Mouse (Mus musculus): Measurements from ENCODE around the gene Fgfr4. TPM values are rescaled to one million over a fixed set of nuclear protein-coding genes. Genes with fewer than 3 reads are reported as not detected.

Fgfr4 gene
- total and polyA plus RNA-seq, 2 experiments from 2014 or later: 0.84 to 1.5 TPM

DNA sequence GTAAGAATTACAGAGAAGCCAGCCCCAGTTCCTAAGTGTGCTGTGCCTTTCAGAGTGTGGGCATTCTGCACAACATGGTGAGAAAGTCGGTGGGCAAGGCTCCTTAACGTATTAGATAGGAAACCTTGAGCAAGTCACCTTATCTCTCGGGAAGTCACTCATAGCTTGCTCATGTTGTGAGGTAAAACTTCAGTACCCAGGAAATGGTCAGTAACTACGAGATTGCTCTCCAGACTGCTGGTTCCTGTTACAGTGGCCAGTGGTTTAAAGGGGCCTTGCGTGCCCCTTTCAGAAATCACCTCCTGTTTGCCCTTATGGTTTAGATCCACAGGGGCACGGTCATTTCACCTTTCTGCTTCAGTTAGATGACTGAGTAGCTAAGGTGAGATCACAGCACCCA, 38.1 kb upstream of the Fgfr4 start:
- Histone ChIP-seq H3K9ac (replicated peaks; ENCODE audit: low read length) (no peak overlapping the region), H3K9me3 (ENCODE audit: low read length) (no peaks in the 10 kb centered on the region), H3K4me2 (ENCODE audit: low read depth, low read length) (no peak overlapping the region), H3K27me3 (ENCODE audit: insufficient read depth, low read length) (no peaks in the 10 kb centered on the region), H3K27ac (no peak overlapping the region), H3K4me1 (ENCODE audit: insufficient read depth, low read length) (no peaks in the 10 kb centered on the region), H3K36me3 (ENCODE audit: insufficient read depth, low read length) (peaks cover 41% of the 10 kb centered on the region; the same call in 1 of the 2 replicates), H3K4me3 (ENCODE audit: low read length) (no peak overlapping the region)
- no peak for DNase-seq (ENCODE audit: low spot score)
- WGBS: 87% methylated on average over 6 of the region's 6 CpGs
- ATAC-seq: no peak
- TF ChIP-seq CTCF (IDR thresholded peaks at IDR 0.05; ENCODE audit: low read depth): no peak

GRCm38 (mm10) chr13:55124903-55125302, 27.5 kb upstream of the Fgfr4 start:
- Histone ChIP-seq H3K9me3 (ENCODE audit: low read length) (no peaks in the 10 kb centered on the region), H3K36me3 (ENCODE audit: insufficient read depth, low read length) (peaks cover 28% of the 10 kb centered on the region; the same call in 1 of the 2 replicates), H3K4me1 (ENCODE audit: insufficient read depth, low read length) (no peaks in the 10 kb centered on the region), H3K27ac (no peak overlapping the region), H3K27me3 (ENCODE audit: insufficient read depth, low read length) (no peaks in the 10 kb centered on the region), H3K4me3 (ENCODE audit: low read length) (no peak overlapping the region), H3K4me2 (ENCODE audit: low read depth, low read length) (no peak overlapping the region), H3K9ac (replicated peaks; ENCODE audit: low read length) (no peak overlapping the region)
- ATAC-seq: no peak
- 87% methylated on average over 6 of the region's 6 CpGs for WGBS
- no peak for DNase-seq (ENCODE audit: low spot score)
- TF ChIP-seq CTCF (IDR thresholded peaks at IDR 0.05; ENCODE audit: low read depth): no peak

- H3K9me3 ChIP-seq (ENCODE audit: low read length): no peaks in the 10 kb centered on the region
- H3K4me1 ChIP-seq (ENCODE audit: insufficient read depth, low read length): no peaks in the 10 kb centered on the region
- DNase-seq (ENCODE audit: low spot score) (no peak), ATAC-seq (no peak)
- H3K27ac ChIP-seq: no peak within 1 kb of the TSS
- no peak within 1 kb of the TSS for H3K4me3 ChIP-seq (ENCODE audit: low read length)
- peaks cover 24% of the 10 kb centered on the region for H3K36me3 ChIP-seq (ENCODE audit: insufficient read depth, low read length)
- WGBS: 94% methylated on average over 2 of the region's 2 CpGs
- H3K27me3 ChIP-seq (ENCODE audit: insufficient read depth, low read length): no peaks in the 10 kb centered on the region
- no peak within 1 kb of the TSS for H3K4me2 ChIP-seq (ENCODE audit: low read depth, low read length)
- no peak within 1 kb of the TSS for H3K9ac ChIP-seq (replicated peaks; ENCODE audit: low read length)
- no peak for TF ChIP-seq CTCF (IDR thresholded peaks at IDR 0.05; ENCODE audit: low read depth)
Observed at GRCm38 (mm10) chr13:55133448-55133847, 19.0 kb upstream of the Fgfr4 start, which contains the start of gene Gm17617. Gene Gm17617, minus strand, starts transcription at chr13:55133548.

DNA sequence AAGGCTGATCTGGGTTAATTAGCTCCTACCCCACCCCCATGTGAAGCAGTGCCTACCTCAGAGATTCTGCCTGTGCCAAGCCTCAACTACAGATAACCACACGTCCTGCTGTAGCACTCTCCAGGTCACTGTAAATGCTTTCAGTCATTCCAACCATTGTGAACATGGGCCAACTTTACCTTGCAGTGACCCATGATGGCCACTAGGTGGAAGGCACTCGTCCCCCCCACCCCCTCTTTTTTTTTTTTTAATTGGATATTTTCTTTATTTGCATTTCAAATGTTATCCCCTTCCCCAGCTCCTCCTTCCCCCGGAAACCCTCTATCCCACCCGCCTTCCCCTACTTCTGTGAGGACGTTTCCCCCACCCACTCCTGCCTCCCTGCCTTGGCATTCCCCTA, 17.1 kb upstream of the Fgfr4 start:
- 5% methylated on average over 5 of the region's 5 CpGs for WGBS
- DNase-seq (ENCODE audit: low spot score): peak; percentile 47
- Histone ChIP-seq H3K4me2 (ENCODE audit: low read depth, low read length) (no peak overlapping the region), H3K9me3 (ENCODE audit: low read length) (no peaks in the 10 kb centered on the region), H3K27me3 (ENCODE audit: insufficient read depth, low read length) (no peaks in the 10 kb centered on the region), H3K4me1 (ENCODE audit: insufficient read depth, low read length) (no peaks in the 10 kb centered on the region), H3K9ac (replicated peaks; ENCODE audit: low read length) (no peak overlapping the region), H3K4me3 (ENCODE audit: low read length) (no peak overlapping the region), H3K36me3 (ENCODE audit: insufficient read depth, low read length) (peaks cover 15% of the 10 kb centered on the region), H3K27ac (no peak overlapping the region)
- ATAC-seq: peak; percentile 49; the same call in 1 of the 2 replicates
- TF ChIP-seq CTCF (IDR thresholded peaks at IDR 0.05; ENCODE audit: low read depth): peak; percentile 82

DNA sequence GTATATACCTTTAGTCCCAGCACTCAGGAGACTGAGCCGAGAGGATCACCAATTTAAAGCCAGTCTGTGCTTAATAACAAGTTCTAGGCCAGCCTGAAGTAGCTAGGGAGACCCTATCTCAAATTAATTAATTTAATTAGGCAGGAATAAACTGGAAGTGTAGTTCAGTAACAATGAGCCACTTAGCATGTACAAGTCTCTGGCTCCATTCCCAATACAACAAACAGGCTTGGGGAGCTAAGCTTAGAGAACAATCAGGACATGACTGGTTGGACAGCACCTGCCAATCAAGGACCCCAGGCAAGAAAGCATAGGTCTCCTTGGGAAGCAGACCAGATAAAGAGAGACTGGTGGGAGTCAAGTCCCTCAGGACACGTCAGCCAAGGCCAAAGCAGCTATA, 12.2 kb upstream of the Fgfr4 start:
- Histone ChIP-seq H3K9me3 (ENCODE audit: low read length) (no peaks in the 10 kb centered on the region), H3K9ac (replicated peaks; ENCODE audit: low read length) (no peak overlapping the region), H3K4me1 (ENCODE audit: insufficient read depth, low read length) (no peaks in the 10 kb centered on the region), H3K4me2 (ENCODE audit: low read depth, low read length) (no peak overlapping the region), H3K27me3 (ENCODE audit: insufficient read depth, low read length) (no peaks in the 10 kb centered on the region), H3K27ac (no peak overlapping the region), H3K36me3 (ENCODE audit: insufficient read depth, low read length) (no peaks in the 10 kb centered on the region), H3K4me3 (ENCODE audit: low read length) (no peak overlapping the region)
- TF ChIP-seq CTCF (IDR thresholded peaks at IDR 0.05; ENCODE audit: low read depth): no peak
- 54% methylated on average over 2 of the region's 2 CpGs for WGBS
- DNase-seq (ENCODE audit: low spot score) (no peak), ATAC-seq (no peak)

GRCm38 (mm10) chr13:55153951-55154350, 1.5 kb downstream of the Fgfr4 start:
- DNase-seq (ENCODE audit: low spot score) (no peak), ATAC-seq (no peak)
- Histone ChIP-seq H3K36me3 (ENCODE audit: insufficient read depth, low read length) (no peaks in the 10 kb centered on the region), H3K4me1 (ENCODE audit: insufficient read depth, low read length) (0 out of 2 replicates have a peak, but pooled peaks cover 9% of the 10 kb centered on the region), H3K9me3 (ENCODE audit: low read length) (no peaks in the 10 kb centered on the region), H3K27me3 (ENCODE audit: insufficient read depth, low read length) (no peaks in the 10 kb centered on the region), H3K9ac (replicated peaks; ENCODE audit: low read length) (no peak overlapping the region), H3K4me2 (ENCODE audit: low read depth, low read length) (no peak overlapping the region), H3K4me3 (ENCODE audit: low read length) (no peak overlapping the region), H3K27ac (no peak overlapping the region)
- TF ChIP-seq CTCF (IDR thresholded peaks at IDR 0.05; ENCODE audit: low read depth): no peak
- WGBS: 80% methylated on average over 5 of the region's 5 CpGs

DNA sequence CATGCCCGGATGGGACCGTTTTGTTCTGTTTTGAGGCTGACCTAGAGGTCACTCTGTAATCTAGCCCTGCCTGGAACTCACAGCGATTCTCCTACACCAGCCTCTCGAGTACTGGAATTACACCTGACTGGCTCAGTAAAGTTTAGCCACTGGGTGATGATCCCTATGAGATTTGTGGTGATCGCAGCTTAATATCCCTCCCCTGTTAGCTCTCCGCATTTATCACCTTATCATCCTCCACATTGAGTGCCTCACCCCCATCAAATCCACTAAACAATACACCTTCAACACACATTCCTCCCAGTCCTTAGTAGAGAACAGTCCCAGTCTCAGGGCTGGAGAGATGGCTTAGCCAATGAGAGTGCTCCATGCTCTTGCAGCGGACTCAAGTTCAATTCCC, 9.9 kb downstream of the Fgfr4 start:
- H3K4me2 ChIP-seq (ENCODE audit: low read depth, low read length): no peak overlapping the region
- H3K9ac ChIP-seq (replicated peaks; ENCODE audit: low read length): no peak overlapping the region
- WGBS: 71% methylated on average over 7 of the region's 7 CpGs
- DNase-seq (ENCODE audit: low spot score) (no peak), ATAC-seq (no peak)
- H3K27ac ChIP-seq: no peak overlapping the region
- H3K27me3 ChIP-seq (ENCODE audit: insufficient read depth, low read length): no peaks in the 10 kb centered on the region
- H3K36me3 ChIP-seq (ENCODE audit: insufficient read depth, low read length): no peaks in the 10 kb centered on the region
- H3K4me3 ChIP-seq (ENCODE audit: low read length): no peak overlapping the region
- no peaks in the 10 kb centered on the region for H3K9me3 ChIP-seq (ENCODE audit: low read length)
- H3K4me1 ChIP-seq (ENCODE audit: insufficient read depth, low read length): no peaks in the 10 kb centered on the region
- TF ChIP-seq CTCF (IDR thresholded peaks at IDR 0.05; ENCODE audit: low read depth): no peak
